Mouse (Mus musculus): ENCODE results near the gene Aip. TPM values are rescaled to one million over a fixed set of nuclear protein-coding genes. Genes with fewer than 3 reads are reported as not detected.

The Aip gene
- polyA plus RNA-seq, 1 experiment from 2014 or later: 78.5 TPM

- Histone ChIP-seq H3K27ac (ENCODE audit: low read length) (peak overlapping the region; percentile 38; the same call in 1 of the 2 replicates), H3K36me3 (ENCODE audit: insufficient read depth, low read length) (no peaks in the 10 kb centered on the region), H3K4me2 (replicated peaks; ENCODE audit: low read depth, low read length) (no peak overlapping the region), H3K4me3 (ENCODE audit: low read depth, low read length) (no peak overlapping the region), H3K9ac (replicated peaks; ENCODE audit: low read depth) (no peak overlapping the region), H3K4me1 (ENCODE audit: insufficient read depth, low read depth, low read length) (peaks cover 10% of the 10 kb centered on the region; the same call in 1 of the 2 replicates), H3K9me3 (ENCODE audit: low read length) (no peaks in the 10 kb centered on the region), H3K27me3 (replicated peaks; ENCODE audit: insufficient read depth, low read length) (no peaks in the 10 kb centered on the region)
- DNase-seq (ENCODE audit: low spot score) (no peak), ATAC-seq (no peak)
- TF ChIP-seq EP300 (IDR thresholded peaks at IDR 0.05) (no peak), CTCF (IDR thresholded peaks at IDR 0.05) (no peak)
- 77% methylated on average over 3 of the region's 3 CpGs for WGBS
Measured at GRCm38 (mm10) chr19:4094348-4094747, 31.3 kb downstream of the Aip start.

GRCm38 (mm10) chr19:4093772-4094171 lies 31.9 kb downstream of the Aip start:
- H3K4me1 ChIP-seq (ENCODE audit: insufficient read depth, low read depth, low read length): peaks cover 7% of the 10 kb centered on the region; the same call in 1 of the 2 replicates
- peak; percentile 49 for DNase-seq (ENCODE audit: low spot score)
- H3K9me3 ChIP-seq (ENCODE audit: low read length): no peaks in the 10 kb centered on the region
- WGBS: 41% methylated on average over 7 of the region's 7 CpGs
- no peak for ATAC-seq
- H3K4me2 ChIP-seq (replicated peaks; ENCODE audit: low read depth, low read length): no peak overlapping the region
- peak overlapping the region; percentile 38; the same call in 1 of the 2 replicates for H3K27ac ChIP-seq (ENCODE audit: low read length)
- H3K9ac ChIP-seq (replicated peaks; ENCODE audit: low read depth): no peak overlapping the region
- H3K4me3 ChIP-seq (ENCODE audit: low read depth, low read length): no peak overlapping the region
- no peaks in the 10 kb centered on the region for H3K27me3 ChIP-seq (replicated peaks; ENCODE audit: insufficient read depth, low read length)
- no peaks in the 10 kb centered on the region for H3K36me3 ChIP-seq (ENCODE audit: insufficient read depth, low read length)
- TF ChIP-seq CTCF (IDR thresholded peaks at IDR 0.05) (no peak), EP300 (IDR thresholded peaks at IDR 0.05) (no peak)

GRCm38 (mm10) chr19:4092750-4093149 lies 32.9 kb downstream of the Aip start:
- Histone ChIP-seq H3K27ac (ENCODE audit: low read length) (no peak overlapping the region), H3K4me3 (ENCODE audit: low read depth, low read length) (no peak overlapping the region), H3K4me1 (ENCODE audit: insufficient read depth, low read depth, low read length) (no peaks in the 10 kb centered on the region), H3K4me2 (replicated peaks; ENCODE audit: low read depth, low read length) (no peak overlapping the region), H3K27me3 (replicated peaks; ENCODE audit: insufficient read depth, low read length) (no peaks in the 10 kb centered on the region), H3K9me3 (ENCODE audit: low read length) (no peaks in the 10 kb centered on the region), H3K36me3 (ENCODE audit: insufficient read depth, low read length) (no peaks in the 10 kb centered on the region), H3K9ac (replicated peaks; ENCODE audit: low read depth) (no peak overlapping the region)
- DNase-seq (ENCODE audit: low spot score) (no peak), ATAC-seq (no peak)
- TF ChIP-seq EP300 (IDR thresholded peaks at IDR 0.05): no peak
- no peak for TF ChIP-seq CTCF (IDR thresholded peaks at IDR 0.05)
- whole genome bisulfite sequencing: 62% methylated on average over 3 of the region's 3 CpGs

- no peaks in the 10 kb centered on the region for H3K4me1 ChIP-seq (ENCODE audit: insufficient read depth, low read depth, low read length)
- TF ChIP-seq EP300 (IDR thresholded peaks at IDR 0.05) (no peak), CTCF (IDR thresholded peaks at IDR 0.05) (no peak)
- no peaks in the 10 kb centered on the region for H3K36me3 ChIP-seq (ENCODE audit: insufficient read depth, low read length)
- H3K4me3 ChIP-seq (ENCODE audit: low read depth, low read length): no peak overlapping the region
- H3K9me3 ChIP-seq (ENCODE audit: low read length): no peaks in the 10 kb centered on the region
- no peaks in the 10 kb centered on the region for H3K27me3 ChIP-seq (replicated peaks; ENCODE audit: insufficient read depth, low read length)
- DNase-seq (ENCODE audit: low spot score): no peak
- 45% methylated on average over 2 of the region's 2 CpGs for WGBS
- H3K27ac ChIP-seq (ENCODE audit: low read length): no peak overlapping the region
- no peak overlapping the region for H3K4me2 ChIP-seq (replicated peaks; ENCODE audit: low read depth, low read length)
- ATAC-seq: no peak
- H3K9ac ChIP-seq (replicated peaks; ENCODE audit: low read depth): no peak overlapping the region
Measured at GRCm38 (mm10) chr19:4091383-4091782, 34.3 kb downstream of the Aip start.

- ATAC-seq (no peak), DNase-seq (ENCODE audit: low spot score) (no peak)
- Histone ChIP-seq H3K9ac (replicated peaks; ENCODE audit: low read depth) (no peak overlapping the region), H3K36me3 (ENCODE audit: insufficient read depth, low read length) (no peaks in the 10 kb centered on the region), H3K9me3 (ENCODE audit: low read length) (no peaks in the 10 kb centered on the region), H3K27me3 (replicated peaks; ENCODE audit: insufficient read depth, low read length) (no peaks in the 10 kb centered on the region), H3K4me1 (ENCODE audit: insufficient read depth, low read depth, low read length) (no peaks in the 10 kb centered on the region), H3K27ac (ENCODE audit: low read length) (no peak overlapping the region), H3K4me3 (ENCODE audit: low read depth, low read length) (no peak overlapping the region), H3K4me2 (replicated peaks; ENCODE audit: low read depth, low read length) (no peak overlapping the region)
- 84% methylated on average over 3 of the region's 3 CpGs for WGBS
- no peak for TF ChIP-seq CTCF (IDR thresholded peaks at IDR 0.05)
- no peak for TF ChIP-seq EP300 (IDR thresholded peaks at IDR 0.05)
Measured at GRCm38 (mm10) chr19:4090446-4090845, 35.2 kb downstream of the Aip start.

- Histone ChIP-seq H3K27me3 (replicated peaks; ENCODE audit: insufficient read depth, low read length) (no peaks in the 10 kb centered on the region), H3K4me2 (replicated peaks; ENCODE audit: low read depth, low read length) (no peak overlapping the region), H3K27ac (ENCODE audit: low read length) (no peak overlapping the region), H3K36me3 (ENCODE audit: insufficient read depth, low read length) (no peaks in the 10 kb centered on the region), H3K9ac (replicated peaks; ENCODE audit: low read depth) (no peak overlapping the region), H3K4me1 (ENCODE audit: insufficient read depth, low read depth, low read length) (no peaks in the 10 kb centered on the region), H3K4me3 (ENCODE audit: low read depth, low read length) (no peak overlapping the region), H3K9me3 (ENCODE audit: low read length) (no peaks in the 10 kb centered on the region)
- WGBS: 77% methylated on average over 6 of the region's 6 CpGs
- ATAC-seq (no peak), DNase-seq (ENCODE audit: low spot score) (no peak)
- TF ChIP-seq CTCF (IDR thresholded peaks at IDR 0.05) (no peak), EP300 (IDR thresholded peaks at IDR 0.05) (no peak)
Measured at GRCm38 (mm10) chr19:4089128-4089527, 36.5 kb downstream of the Aip start.

GRCm38 (mm10) chr19:4088146-4088545 lies 37.5 kb downstream of the Aip start:
- Histone ChIP-seq H3K36me3 (ENCODE audit: insufficient read depth, low read length) (no peaks in the 10 kb centered on the region), H3K4me2 (replicated peaks; ENCODE audit: low read depth, low read length) (no peak overlapping the region), H3K9me3 (ENCODE audit: low read length) (no peaks in the 10 kb centered on the region), H3K27me3 (replicated peaks; ENCODE audit: insufficient read depth, low read length) (no peaks in the 10 kb centered on the region), H3K4me1 (ENCODE audit: insufficient read depth, low read depth, low read length) (no peaks in the 10 kb centered on the region), H3K9ac (replicated peaks; ENCODE audit: low read depth) (no peak overlapping the region), H3K27ac (ENCODE audit: low read length) (no peak overlapping the region), H3K4me3 (ENCODE audit: low read depth, low read length) (no peak overlapping the region)
- no peak for ATAC-seq
- 29% methylated on average over 5 of the region's 5 CpGs for WGBS
- peak; percentile 13 for DNase-seq (ENCODE audit: low spot score)
- TF ChIP-seq CTCF (IDR thresholded peaks at IDR 0.05) (no peak), EP300 (IDR thresholded peaks at IDR 0.05) (no peak)
